Mouse (Mus musculus): ENCODE results near the gene Slc27a1.

GRCm38 (mm10) chr8:71602666-71603334 lies 34.1 kb downstream of the Slc27a1 start:
- TF ChIP-seq POLR2A (IDR thresholded peaks at IDR 0.05; ENCODE audit: low read depth, low read length) (no peak), CTCF (conservative IDR thresholded peaks at IDR 0.05; ENCODE audit: insufficient read depth, insufficient read length, low read depth, low read length) (no peak)
